Mouse (Mus musculus): Measurements from ENCODE around the gene Zfp983. TPM values are rescaled to one million over a fixed set of nuclear protein-coding genes. Genes with fewer than 3 reads are reported as not detected.

Zfp983 gene
- total RNA-seq, 2 experiments from 2014 or later = 6.5 to 7.3 TPM

Other genes starting within 250 kb of the Zfp983 start
- gene Zfp54, start 227.4 kb upstream of the Zfp983 start, total RNA-seq (2021) = 1 to 10 TPM; 2.7 to 3.0 TPM
- 10 to 100 TPM in 1 of 2 experiments, 1 to 10 TPM in 1; 8.8 to 10.2 TPM for gene Zfp51, start 200.2 kb upstream of the Zfp983 start, total RNA-seq (2021)
- 1 to 10 TPM; 6.9 to 7.5 TPM for gene Zfp53, start 161.6 kb upstream of the Zfp983 start, total RNA-seq (2021)
- gene Zfp52, start 115.1 kb upstream of the Zfp983 start, total RNA-seq (2021) = 10 to 100 TPM; 28.1 to 30.6 TPM
- gene Zfp948, start 83.6 kb upstream of the Zfp983 start, total RNA-seq (2021) = 10 to 100 TPM; 13.7 to 15.5 TPM
- gene Gm10226, start 41.2 kb downstream of the Zfp983 start, total RNA-seq (2021) = 1 to 10 TPM; 4.1 to 5.8 TPM
- gene Zfp760, start 57.1 kb downstream of the Zfp983 start, total RNA-seq (2021) = 10 to 100 TPM; 10.5 to 10.8 TPM
- 10 to 100 TPM; 10.9 to 13.4 TPM for gene Zfp229, start 80.2 kb downstream of the Zfp983 start, total RNA-seq (2021)
- 1 to 10 TPM; 7.6 to 8.4 TPM for gene Zfp820, start 195.1 kb downstream of the Zfp983 start, total RNA-seq (2021)

All from adrenal gland, postnatal 4 days (tissue).